Mouse (Mus musculus): ENCODE measurements around the gene Nefh. TPM values are rescaled to one million over a fixed set of nuclear protein-coding genes. Genes with fewer than 3 reads are reported as not detected.

Gene Nefh
- polyA plus RNA-seq, 1 experiment: 0.27 TPM

DNA sequence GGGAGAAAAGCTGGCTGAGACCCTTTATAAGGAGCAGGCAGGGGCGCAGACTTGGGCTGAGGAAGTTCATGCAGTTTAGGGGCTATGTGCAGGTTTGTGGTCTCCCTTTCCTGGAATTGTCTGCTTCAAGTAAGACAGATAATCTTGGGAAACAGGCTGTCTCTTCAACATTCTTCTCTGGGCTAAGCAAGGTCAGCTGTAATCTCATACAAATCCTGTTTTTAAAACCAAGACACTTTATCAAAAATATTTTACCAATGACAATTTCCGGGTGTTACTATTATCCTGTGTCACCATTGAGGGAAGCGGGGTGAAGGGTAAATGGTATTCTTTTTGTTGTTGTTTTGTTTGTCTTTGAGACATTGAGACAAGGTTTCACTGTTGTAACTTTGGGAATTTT is 36.9 kb upstream of the Nefh start:
- no peaks in the 10 kb centered on the region for H3K27me3 ChIP-seq (ENCODE audit: control insufficient read depth, insufficient read depth, low read length)
- peaks cover 5% of the 10 kb centered on the region; the same call in 1 of the 2 replicates for H3K36me3 ChIP-seq (ENCODE audit: control insufficient read depth, insufficient read depth, low read length)
- no peak for TF ChIP-seq POLR2A (IDR thresholded peaks at IDR 0.05; ENCODE audit: low read depth, low read length)
- no peak for TF ChIP-seq CTCF (IDR thresholded peaks at IDR 0.05; ENCODE audit: extremely low read depth, insufficient read length, insufficient replicate concordance, low read depth, low read length)
- no peak overlapping the region for H3K4me3 ChIP-seq (ENCODE audit: low read depth, low read length)
- peaks cover 14% of the 10 kb centered on the region for H3K4me1 ChIP-seq (ENCODE audit: control insufficient read depth, insufficient read depth, insufficient read length, low read length)
- H3K27ac ChIP-seq (ENCODE audit: insufficient read depth, low read depth, low read length): no peak overlapping the region
- WGBS: 71% methylated on average over 3 of the region's 3 CpGs

DNA sequence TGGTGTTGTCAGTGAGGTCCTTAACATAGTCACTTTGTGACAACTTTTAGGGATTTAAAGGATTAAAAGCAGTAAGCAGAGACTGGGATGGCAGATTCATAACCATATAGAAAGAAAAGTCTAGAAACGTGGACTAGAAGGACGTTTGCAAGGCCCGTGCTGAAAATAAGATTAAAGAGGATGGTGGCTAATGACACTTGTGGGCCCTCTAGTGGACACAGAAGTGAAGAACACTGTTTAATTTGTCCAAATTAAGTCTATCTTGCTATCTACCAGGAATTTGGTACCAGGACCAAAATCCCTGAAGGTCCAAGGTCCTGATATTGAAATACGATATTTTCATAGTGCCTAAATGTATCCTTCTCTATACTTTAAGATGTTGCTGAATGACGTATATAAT is 36.4 kb upstream of the Nefh start:
- H3K4me3 ChIP-seq (ENCODE audit: low read depth, low read length): no peak overlapping the region
- WGBS: 3% methylated on average over 5 of the region's 5 CpGs
- H3K36me3 ChIP-seq (ENCODE audit: control insufficient read depth, insufficient read depth, low read length): peaks cover 2% of the 10 kb centered on the region; the same call in 1 of the 2 replicates
- TF ChIP-seq POLR2A (IDR thresholded peaks at IDR 0.05; ENCODE audit: low read depth, low read length) (no peak), CTCF (IDR thresholded peaks at IDR 0.05; ENCODE audit: extremely low read depth, insufficient read length, insufficient replicate concordance, low read depth, low read length) (no peak)
- H3K27ac ChIP-seq (ENCODE audit: insufficient read depth, low read depth, low read length): no peak overlapping the region
- H3K27me3 ChIP-seq (ENCODE audit: control insufficient read depth, insufficient read depth, low read length): no peaks in the 10 kb centered on the region
- peaks cover 10% of the 10 kb centered on the region; the same call in 1 of the 2 replicates for H3K4me1 ChIP-seq (ENCODE audit: control insufficient read depth, insufficient read depth, insufficient read length, low read length)

DNA sequence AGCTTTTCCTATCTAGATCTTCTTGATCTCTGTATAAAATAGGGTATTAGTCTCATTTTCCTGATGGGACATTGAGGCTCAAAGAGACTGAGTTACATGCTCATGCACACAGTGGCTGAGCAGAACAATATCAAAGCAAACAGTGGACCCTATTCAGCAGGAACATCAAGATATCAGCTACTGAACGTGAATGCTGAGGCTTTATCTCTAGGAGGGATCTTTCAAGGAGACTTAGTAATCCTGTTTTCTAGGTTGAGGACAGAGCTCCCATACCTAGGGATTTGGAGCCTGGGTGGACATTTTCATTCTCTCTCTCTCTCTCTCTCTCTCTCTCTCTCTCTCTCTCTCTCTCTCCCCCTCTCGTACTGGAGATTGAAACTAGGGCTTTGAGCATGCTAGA is 35.7 kb upstream of the Nefh start:
- Histone ChIP-seq H3K4me1 (ENCODE audit: control insufficient read depth, insufficient read depth, insufficient read length, low read length) (peaks cover 4% of the 10 kb centered on the region; the same call in 1 of the 2 replicates), H3K36me3 (ENCODE audit: control insufficient read depth, insufficient read depth, low read length) (no peaks in the 10 kb centered on the region), H3K4me3 (ENCODE audit: low read depth, low read length) (no peak overlapping the region), H3K27ac (ENCODE audit: insufficient read depth, low read depth, low read length) (no peak overlapping the region), H3K27me3 (ENCODE audit: control insufficient read depth, insufficient read depth, low read length) (no peaks in the 10 kb centered on the region)
- TF ChIP-seq CTCF (IDR thresholded peaks at IDR 0.05; ENCODE audit: extremely low read depth, insufficient read length, insufficient replicate concordance, low read depth, low read length) (no peak), POLR2A (IDR thresholded peaks at IDR 0.05; ENCODE audit: low read depth, low read length) (no peak)
- 82% methylated on average over 2 of the region's 2 CpGs for WGBS

GRCm38 (mm10) chr11:4983010-4983409 is 35.1 kb upstream of the Nefh start:
- TF ChIP-seq CTCF (IDR thresholded peaks at IDR 0.05; ENCODE audit: extremely low read depth, insufficient read length, insufficient replicate concordance, low read depth, low read length) (no peak), POLR2A (IDR thresholded peaks at IDR 0.05; ENCODE audit: low read depth, low read length) (no peak)
- Histone ChIP-seq H3K27ac (ENCODE audit: insufficient read depth, low read depth, low read length) (no peak overlapping the region), H3K4me1 (ENCODE audit: control insufficient read depth, insufficient read depth, insufficient read length, low read length) (peaks cover 4% of the 10 kb centered on the region; the same call in 1 of the 2 replicates), H3K27me3 (ENCODE audit: control insufficient read depth, insufficient read depth, low read length) (no peaks in the 10 kb centered on the region), H3K36me3 (ENCODE audit: control insufficient read depth, insufficient read depth, low read length) (no peaks in the 10 kb centered on the region), H3K4me3 (ENCODE audit: low read depth, low read length) (no peak overlapping the region)
- WGBS: 67% methylated on average over 3 of the region's 3 CpGs

GRCm38 (mm10) chr11:4975623-4976022 is 27.8 kb upstream of the Nefh start:
- Histone ChIP-seq H3K27me3 (ENCODE audit: control insufficient read depth, insufficient read depth, low read length) (no peaks in the 10 kb centered on the region), H3K36me3 (ENCODE audit: control insufficient read depth, insufficient read depth, low read length) (no peaks in the 10 kb centered on the region), H3K27ac (ENCODE audit: insufficient read depth, low read depth, low read length) (no peak overlapping the region), H3K4me1 (ENCODE audit: control insufficient read depth, insufficient read depth, insufficient read length, low read length) (no peaks in the 10 kb centered on the region), H3K4me3 (ENCODE audit: low read depth, low read length) (no peak overlapping the region)
- TF ChIP-seq POLR2A (IDR thresholded peaks at IDR 0.05; ENCODE audit: low read depth, low read length): no peak
- peak; percentile 81; the same call in 1 of the 2 replicates for TF ChIP-seq CTCF (IDR thresholded peaks at IDR 0.05; ENCODE audit: extremely low read depth, insufficient read length, insufficient replicate concordance, low read depth, low read length)
- WGBS: 10% methylated on average over 14 of the region's 14 CpGs

- Histone ChIP-seq H3K27ac (ENCODE audit: insufficient read depth, low read depth, low read length) (no peak overlapping the region), H3K36me3 (ENCODE audit: control insufficient read depth, insufficient read depth, low read length) (no peaks in the 10 kb centered on the region), H3K4me3 (ENCODE audit: low read depth, low read length) (no peak overlapping the region), H3K27me3 (ENCODE audit: control insufficient read depth, insufficient read depth, low read length) (no peaks in the 10 kb centered on the region), H3K4me1 (ENCODE audit: control insufficient read depth, insufficient read depth, insufficient read length, low read length) (no peaks in the 10 kb centered on the region)
- WGBS: 71% methylated on average over 11 of the region's 11 CpGs
- no peak for TF ChIP-seq POLR2A (IDR thresholded peaks at IDR 0.05; ENCODE audit: low read depth, low read length)
- TF ChIP-seq CTCF (IDR thresholded peaks at IDR 0.05; ENCODE audit: extremely low read depth, insufficient read length, insufficient replicate concordance, low read depth, low read length): no peak
Observed at GRCm38 (mm10) chr11:4974376-4975122, 26.7 kb upstream of the Nefh start.

GRCm38 (mm10) chr11:4973871-4974256 is 26.0 kb upstream of the Nefh start:
- WGBS: 72% methylated on average over 2 of the region's 2 CpGs
- H3K4me1 ChIP-seq (ENCODE audit: control insufficient read depth, insufficient read depth, insufficient read length, low read length): no peaks in the 10 kb centered on the region
- H3K27me3 ChIP-seq (ENCODE audit: control insufficient read depth, insufficient read depth, low read length): no peaks in the 10 kb centered on the region
- no peaks in the 10 kb centered on the region for H3K36me3 ChIP-seq (ENCODE audit: control insufficient read depth, insufficient read depth, low read length)
- H3K27ac ChIP-seq (ENCODE audit: insufficient read depth, low read depth, low read length): no peak overlapping the region
- no peak overlapping the region for H3K4me3 ChIP-seq (ENCODE audit: low read depth, low read length)
- TF ChIP-seq CTCF (IDR thresholded peaks at IDR 0.05; ENCODE audit: extremely low read depth, insufficient read length, insufficient replicate concordance, low read depth, low read length) (no peak), POLR2A (IDR thresholded peaks at IDR 0.05; ENCODE audit: low read depth, low read length) (no peak)
